Mouse (Mus musculus) small intestine, adult 2 months (tissue): ENCODE data around the gene 2810408A11Rik. TPM values are rescaled to one million over a fixed set of nuclear protein-coding genes. Genes with fewer than 3 reads are reported as not detected.

Experiments
- H3K27ac ChIP-seq: fragments of 200-500 bp; 2 replicates; pipeline ENCODE4 v1.5.1; 2012; ENCODE audit warnings: low read depth, low read length, control low read depth, inconsistent platforms; ENCODE audit not compliant: insufficient read depth
- H3K27me3 ChIP-seq: fragments of 200-500 bp; 2 replicates; pipeline ENCODE4 v1.6.1; 2012; ENCODE audit warnings: mild to moderate bottlenecking, moderate library complexity, low read length, inconsistent platforms; ENCODE audit not compliant: control insufficient read depth, insufficient read depth
- H3K36me3 ChIP-seq: fragments of 200-500 bp; 2 replicates; pipeline ENCODE4 v1.6.1; 2012; ENCODE audit warnings: mild to moderate bottlenecking, low read length, control low read depth, inconsistent platforms; ENCODE audit not compliant: control insufficient read depth, insufficient read depth
- H3K4me1 ChIP-seq: fragments of 200-500 bp; 2 replicates; pipeline ENCODE4 v1.6.1; 2012; ENCODE audit warnings: low read length, inconsistent platforms, mixed read lengths; ENCODE audit not compliant: control insufficient read depth, insufficient read depth, insufficient read length
- H3K4me3 ChIP-seq: fragments of 200-500 bp; 2 replicates; pipeline ENCODE4 v1.5.1; 2012; ENCODE audit warnings: low read depth, mild to moderate bottlenecking, control low read depth, inconsistent platforms, low read length, moderate library complexity
- CTCF ChIP-seq: fragments of 200-500 bp; IDR thresholded peaks from 2 replicates; pipeline ENCODE4 v1.5.1; 2012; ENCODE audit warnings: low read depth, mild to moderate bottlenecking, control low read depth, inconsistent platforms, low read length, moderate library complexity, mixed read lengths; ENCODE audit not compliant: insufficient replicate concordance, insufficient read length; ENCODE audit errors: extremely low read depth
- POLR2A ChIP-seq: fragments of 200-500 bp; IDR thresholded peaks from 2 replicates; pipeline ENCODE4 v1.6.1; 2012; ENCODE audit warnings: low read depth, mild to moderate bottlenecking, control low read depth, inconsistent platforms, low read length, moderate library complexity
- WGBS: fragments of 180-500 bp; shearing (Covaris S2); methylation state at CpG from one replicate; pipeline ENCODE4 v1.1.7; 2018; 5-methylcytosine and 5-hydroxymethylcytosine counted together
- polyA plus RNA-seq: library from polyadenylated mRNA; depleted of rRNA; stranded (reverse); fragments of >200 nt; gene quantifications from 2 replicates; pipeline ENCODE4 v1.2.3, GENCODE M21; 2012

2810408A11Rik gene
- polyA plus RNA-seq, 1 experiment = 2.6 TPM

DNA sequence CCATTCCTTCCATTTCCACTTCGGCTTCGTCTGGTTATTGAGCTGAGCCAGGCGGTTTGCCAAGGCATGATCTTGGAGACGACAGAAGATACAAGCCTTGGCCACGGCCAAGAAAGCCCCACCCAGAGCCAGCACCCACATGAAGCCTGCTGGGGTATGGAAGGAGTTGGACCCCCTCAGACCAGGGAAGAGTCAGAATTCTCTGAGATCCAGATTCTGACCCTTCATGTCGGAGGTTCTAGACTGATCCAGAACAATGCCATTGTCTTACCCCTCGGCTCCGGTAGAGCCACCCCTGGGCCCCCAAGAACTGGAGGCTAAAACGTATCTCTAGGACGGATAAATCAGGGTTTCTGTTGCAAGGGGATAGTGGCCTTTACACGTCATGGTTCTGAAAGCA lies 22.9 kb downstream of the 2810408A11Rik start, which contains the start of gene Tmem95:
TSS of gene Tmem95 (minus strand) at position 141 of the 400 bp plus-strand sequence.
- H3K4me1 ChIP-seq = peaks cover 11% of the 10 kb centered on the region
- TF ChIP-seq POLR2A (no peak), CTCF (no peak)
- H3K27me3 ChIP-seq = no peaks in the 10 kb centered on the region
- H3K27ac ChIP-seq = no peak within 1 kb of the TSS
- 79% methylated on average over 11 of the region's 11 CpGs for WGBS
- no peak within 1 kb of the TSS for H3K4me3 ChIP-seq
- H3K36me3 ChIP-seq = no peaks in the 10 kb centered on the region

DNA sequence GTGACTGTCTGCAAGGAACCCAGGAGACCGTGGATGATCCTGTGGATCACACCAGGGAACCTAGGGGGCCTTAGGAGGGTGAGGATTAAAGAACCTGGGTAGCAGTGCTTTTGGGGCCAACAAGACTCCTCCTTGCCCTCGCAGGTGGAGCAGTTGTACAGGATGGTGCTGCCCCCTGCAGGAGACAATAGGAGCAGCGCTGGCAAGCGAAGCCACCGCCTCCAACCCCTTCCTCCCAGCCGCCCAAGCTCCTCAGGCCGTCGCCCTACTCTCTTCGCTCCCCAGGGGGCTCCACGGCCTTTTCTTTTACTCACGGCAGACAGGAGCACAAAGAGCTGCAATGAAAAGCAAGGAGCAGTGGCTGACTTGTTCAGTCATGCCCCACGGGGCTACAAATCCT lies 23.9 kb downstream of the 2810408A11Rik start:
- peak overlapping the region; percentile 17; the same call in 1 of the 2 replicates for H3K27ac ChIP-seq
- whole genome bisulfite sequencing = 1% methylated on average over 12 of the region's 12 CpGs
- no peak overlapping the region for H3K4me3 ChIP-seq
- H3K36me3 ChIP-seq = no peaks in the 10 kb centered on the region
- TF ChIP-seq POLR2A (no peak), CTCF (peak; percentile 90)
- no peaks in the 10 kb centered on the region for H3K27me3 ChIP-seq
- peaks cover 11% of the 10 kb centered on the region for H3K4me1 ChIP-seq

DNA sequence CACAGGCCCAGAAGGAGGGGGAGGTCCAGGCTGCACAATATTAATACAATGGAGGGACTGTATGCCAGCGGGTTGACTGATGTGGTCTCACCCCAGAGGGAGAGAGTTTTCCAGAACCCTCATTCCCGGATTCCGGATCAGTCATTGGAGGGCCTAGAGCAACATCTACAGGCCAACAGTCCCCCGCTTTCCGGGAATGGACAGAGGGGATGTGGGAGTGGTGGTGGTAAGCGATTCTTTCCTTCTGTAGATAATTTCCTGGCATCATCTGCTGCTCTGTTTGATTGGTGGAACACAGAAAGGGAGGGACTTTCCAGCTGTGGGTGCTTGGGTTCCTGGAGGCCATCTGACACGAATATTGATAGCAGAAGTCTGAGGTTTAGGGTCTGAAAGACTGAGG lies 24.6 kb downstream of the 2810408A11Rik start:
- no peak overlapping the region for H3K4me3 ChIP-seq
- H3K4me1 ChIP-seq = peaks cover 5% of the 10 kb centered on the region
- H3K36me3 ChIP-seq = no peaks in the 10 kb centered on the region
- H3K27ac ChIP-seq = peak overlapping the region; percentile 17; the same call in 1 of the 2 replicates
- no peak for TF ChIP-seq POLR2A
- no peak for TF ChIP-seq CTCF
- 41% methylated on average over 7 of the region's 7 CpGs for WGBS
- H3K27me3 ChIP-seq = no peaks in the 10 kb centered on the region

DNA sequence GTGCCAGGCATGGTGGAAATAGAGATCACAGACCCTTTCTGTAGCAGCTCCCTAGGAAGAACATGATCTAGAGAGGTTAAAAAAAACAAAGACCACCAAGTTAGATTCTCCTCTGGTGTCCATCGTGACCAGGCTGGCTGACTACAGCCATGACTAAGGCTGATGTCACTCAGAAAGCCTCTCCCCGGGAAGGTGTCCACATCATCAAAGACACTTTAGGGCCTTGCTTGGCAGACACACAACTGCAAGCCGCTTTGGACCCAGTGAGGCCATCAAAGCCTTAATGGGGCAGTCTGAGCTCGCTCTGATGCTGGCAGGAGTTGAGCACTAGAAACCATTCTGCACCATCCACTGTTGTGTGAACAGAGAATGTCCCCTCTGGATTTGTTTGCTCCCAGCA lies 28.3 kb downstream of the 2810408A11Rik start:
- H3K4me1 ChIP-seq = peaks cover 4% of the 10 kb centered on the region; the same call in 1 of the 2 replicates
- WGBS = 89% methylated on average over 4 of the region's 4 CpGs
- TF ChIP-seq POLR2A (no peak), CTCF (no peak)
- H3K27ac ChIP-seq = no peak overlapping the region
- no peaks in the 10 kb centered on the region; the same call in 1 of the 2 replicates for H3K27me3 ChIP-seq
- no peak overlapping the region for H3K4me3 ChIP-seq
- H3K36me3 ChIP-seq = no peaks in the 10 kb centered on the region

DNA sequence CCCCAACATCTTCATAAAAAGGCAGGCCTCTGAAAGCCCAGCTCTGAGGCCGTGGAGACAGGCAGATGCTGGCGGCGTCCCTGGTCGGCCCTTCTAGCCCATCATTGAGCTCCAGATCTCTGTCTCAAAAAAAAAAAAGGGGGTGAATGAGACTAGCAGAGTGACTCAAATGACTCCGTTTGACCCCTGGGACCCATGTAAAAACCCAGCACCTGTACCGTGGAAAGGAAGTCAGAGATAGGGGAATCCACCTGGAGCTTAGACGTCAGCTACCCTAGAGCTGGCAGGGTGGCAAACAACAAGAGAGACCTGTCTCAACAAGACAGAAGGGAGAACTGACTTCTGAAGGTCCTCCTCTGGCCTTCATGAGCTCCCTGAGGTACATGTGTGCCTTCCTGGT lies 29.0 kb downstream of the 2810408A11Rik start:
- 91% methylated on average over 7 of the region's 7 CpGs for WGBS
- H3K27me3 ChIP-seq = no peaks in the 10 kb centered on the region; the same call in 1 of the 2 replicates
- H3K27ac ChIP-seq = no peak overlapping the region
- no peak overlapping the region for H3K4me3 ChIP-seq
- peaks cover 4% of the 10 kb centered on the region for H3K4me1 ChIP-seq
- no peaks in the 10 kb centered on the region for H3K36me3 ChIP-seq
- TF ChIP-seq POLR2A (no peak), CTCF (no peak)

DNA sequence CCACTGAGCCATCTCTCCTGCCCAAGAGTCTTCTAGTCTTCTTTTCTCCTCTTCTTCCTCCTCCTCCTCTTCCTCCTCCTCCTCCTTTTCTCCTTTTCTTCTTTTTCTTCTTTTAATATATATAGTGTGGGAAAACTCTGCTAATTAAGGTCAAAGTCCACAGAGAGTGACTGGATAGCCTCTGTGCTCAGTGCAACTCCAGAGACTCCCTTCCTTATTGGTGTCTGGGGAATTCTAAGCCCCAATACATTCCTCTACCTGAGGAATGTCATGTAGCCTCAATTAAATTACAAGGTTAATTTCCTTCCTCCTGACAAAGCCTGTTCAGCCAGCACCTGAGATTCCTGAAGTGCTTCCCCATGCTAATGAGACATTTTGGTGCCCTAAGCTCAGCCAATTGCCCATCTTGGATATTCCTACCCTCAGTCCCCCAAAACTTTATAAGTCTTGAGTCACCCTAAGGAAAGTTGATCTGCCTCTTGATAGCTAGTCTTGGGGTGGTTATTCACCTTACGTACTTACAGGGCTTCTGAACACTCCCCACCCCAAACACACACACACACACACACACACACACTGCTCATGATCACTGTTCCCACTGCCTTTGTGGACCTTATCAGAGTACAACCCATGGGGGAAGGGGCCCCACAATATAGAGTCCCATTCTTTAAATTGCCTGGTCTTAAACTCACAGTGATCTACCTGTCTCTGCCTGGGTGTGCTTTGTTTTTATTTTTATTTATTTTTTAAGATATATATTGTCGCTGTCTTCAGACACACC lies 30.3 kb downstream of the 2810408A11Rik start:
- Histone ChIP-seq H3K27me3 (no peaks in the 10 kb centered on the region; the same call in 1 of the 2 replicates), H3K4me1 (peaks cover 4% of the 10 kb centered on the region), H3K4me3 (no peak overlapping the region), H3K27ac (no peak overlapping the region), H3K36me3 (no peaks in the 10 kb centered on the region)
- 68% methylated on average over 2 of the region's 2 CpGs for WGBS
- no peak for TF ChIP-seq CTCF
- no peak for TF ChIP-seq POLR2A

DNA sequence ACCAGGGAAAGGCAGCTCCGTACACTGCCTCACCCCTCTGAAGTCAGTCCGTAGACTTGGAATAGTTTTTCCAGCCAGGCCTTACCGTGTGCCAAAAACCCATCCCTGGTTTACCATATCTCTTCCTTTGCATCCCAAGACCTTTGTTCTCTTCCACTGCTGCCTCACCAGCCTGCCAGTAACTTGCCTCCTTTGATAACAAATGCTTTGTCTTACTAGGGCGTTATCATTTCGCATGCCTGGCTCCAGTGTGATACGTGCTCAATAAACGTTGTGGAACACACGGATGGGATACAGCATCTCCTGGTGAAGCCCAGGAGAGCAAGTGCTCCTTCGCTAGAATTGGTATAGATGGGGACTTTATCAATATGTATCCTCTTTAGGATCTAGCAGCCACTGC lies 33.5 kb downstream of the 2810408A11Rik start:
- Histone ChIP-seq H3K4me1 (peaks cover 4% of the 10 kb centered on the region), H3K27ac (no peak overlapping the region), H3K36me3 (no peaks in the 10 kb centered on the region), H3K27me3 (no peaks in the 10 kb centered on the region; the same call in 1 of the 2 replicates), H3K4me3 (no peak overlapping the region)
- TF ChIP-seq POLR2A (no peak), CTCF (no peak)
- 28% methylated on average over 9 of the region's 9 CpGs for WGBS

DNA sequence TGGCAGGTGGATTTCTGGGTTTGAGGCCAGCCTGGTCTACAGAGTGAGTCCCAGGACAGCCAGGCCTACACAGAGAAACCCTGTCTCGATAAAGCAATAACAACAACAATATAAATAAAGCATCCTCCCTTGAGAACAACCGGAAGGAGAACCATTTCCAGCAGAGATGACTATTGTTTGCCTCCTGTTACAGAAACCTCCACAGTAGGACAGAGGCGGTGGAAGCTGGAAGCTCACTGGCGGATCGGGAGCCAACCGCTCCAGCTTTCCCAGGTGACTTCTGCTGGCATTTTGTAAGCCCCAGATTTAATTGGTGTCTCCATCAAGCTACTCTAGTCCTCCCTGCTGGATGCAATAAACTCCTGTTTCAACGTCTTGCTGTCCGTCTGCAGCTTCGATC lies 35.2 kb downstream of the 2810408A11Rik start:
- 90% methylated on average over 9 of the region's 9 CpGs for WGBS
- H3K36me3 ChIP-seq = no peaks in the 10 kb centered on the region
- no peak overlapping the region for H3K27ac ChIP-seq

More for the DNA sequence above, 35.2 kb downstream of the 2810408A11Rik start:
- Histone ChIP-seq H3K4me1 (peaks cover 4% of the 10 kb centered on the region), H3K27me3 (no peaks in the 10 kb centered on the region; the same call in 1 of the 2 replicates), H3K4me3 (no peak overlapping the region)
- TF ChIP-seq CTCF = no peak
